27 mouse cellular contexts compared by ENCODE assay signal in the genomic region with DNA sequence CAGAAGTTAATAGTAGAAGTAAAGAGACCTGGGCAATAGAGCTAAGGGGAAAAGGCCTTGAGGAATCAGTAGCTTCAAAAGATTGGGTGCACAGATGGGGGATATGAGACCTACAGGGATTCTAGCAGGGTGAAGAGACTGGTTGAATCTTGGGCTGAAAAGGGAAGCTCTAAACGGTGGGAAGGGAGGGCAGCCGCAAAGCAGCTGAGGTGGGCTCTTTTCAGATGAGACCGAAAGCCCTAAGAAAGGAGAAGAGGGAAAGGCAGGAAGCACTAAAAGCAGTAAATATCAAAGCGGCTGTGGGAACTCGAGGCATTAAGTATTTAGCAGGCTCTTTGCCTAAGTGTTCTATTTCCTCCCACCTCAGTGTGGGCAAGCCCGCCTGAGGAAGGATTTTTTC.
DNase-seq lines count a peak whose midpoint lies in the region; ATAC-seq lines count a peak whose summit lies in the region.
"Had no signal": no experiment of that assay in that cellular context is flagged by ENCODE, and none has a peak within 500 bp of the region (broad histone marks: within the 10 kb centered on the region; RNA-seq: fewer than 3 reads in every experiment).

No protein-coding gene starts in this region.

- no peaks in the 10 kb centered on the region for H3K9me3 ChIP-seq in midbrain, embryonic 11.5 days (ENCODE audit: control insufficient read depth, low read length)
- no peaks in the 10 kb centered on the region for H3K9me3 ChIP-seq in midbrain, embryonic 13.5 days
- no peaks in the 10 kb centered on the region for H3K9me3 ChIP-seq in limb, embryonic 11.5 days (ENCODE audit: control insufficient read depth, low read length)
- no peaks in the 10 kb centered on the region for H3K9me3 ChIP-seq in embryonic facial prominence, embryonic 10.5 days
- H3K9me3 ChIP-seq: embryonic facial prominence, embryonic 15.5 days; forebrain, embryonic 13.5 days; G1E; heart, embryonic 10.5 days; hindbrain, embryonic 13.5 days; liver, embryonic 15.5 days had no signal

- H3K27ac ChIP-seq in midbrain, embryonic 11.5 days (ENCODE audit: low read depth, low read length) = no peak overlapping the region
- H3K27ac ChIP-seq in midbrain, embryonic 13.5 days = no peak overlapping the region
- H3K27ac ChIP-seq in limb, embryonic 11.5 days (replicated peaks; ENCODE audit: low read depth, low read length) = peak overlapping the region; percentile 47; the same call in 1 of the 2 replicates
- H3K27ac ChIP-seq in embryonic facial prominence, embryonic 10.5 days (replicated peaks) = no peak overlapping the region
- H3K27ac ChIP-seq: embryonic facial prominence, embryonic 15.5 days; forebrain, embryonic 13.5 days; heart, embryonic 10.5 days; hindbrain, embryonic 13.5 days; left cerebral cortex, adult 2 months; liver, embryonic 15.5 days had no signal

- 53% methylated on average over 6 of the region's 6 CpGs for WGBS in midbrain, embryonic 11.5 days
- WGBS in midbrain, embryonic 13.5 days = 41% methylated on average over 6 of the region's 6 CpGs
- 6% methylated on average over 6 of the region's 6 CpGs for WGBS in limb, embryonic 11.5 days
- WGBS in embryonic facial prominence, embryonic 10.5 days = 43% methylated on average over 6 of the region's 6 CpGs

- H3K4me2 ChIP-seq in midbrain, embryonic 11.5 days = no peak overlapping the region
- H3K4me2 ChIP-seq in midbrain, embryonic 13.5 days (replicated peaks) = no peak overlapping the region
- peak overlapping the region; percentile 10; the same call in 1 of the 2 replicates for H3K4me2 ChIP-seq in limb, embryonic 11.5 days (ENCODE audit: low read depth, severe bottlenecking)
- H3K4me2 ChIP-seq: embryonic facial prominence, embryonic 15.5 days; forebrain, embryonic 13.5 days; hindbrain, embryonic 13.5 days; liver, embryonic 15.5 days; lung, embryonic 14.5 days had no signal

- DNase-seq in midbrain, embryonic 11.5 days (ENCODE audit: low spot score, missing footprints) = peak; percentile 61
- no peak for DNase-seq in limb, embryonic 11.5 days (ENCODE audit: low spot score)
- DNase-seq in embryonic facial prominence, embryonic 10.5 days (ENCODE audit: low spot score) = no peak
- no peak for DNase-seq in cerebellum, postnatal 36 days
- DNase-seq: adrenal gland, adult 8-10 months; cerebellum, adult 11 months; cerebellum, adult 9-10 months; gastrocnemius, postnatal 10 days; heart, postnatal 36 days; kidney, adult 9 months; kidney, postnatal 25 days; lung, embryonic 14.5 days; thymus, postnatal 4 days had no signal

- no peak overlapping the region for H3K4me3 ChIP-seq in midbrain, embryonic 11.5 days (ENCODE audit: low read depth, low read length)
- no peak overlapping the region for H3K4me3 ChIP-seq in midbrain, embryonic 13.5 days (replicated peaks)
- no peak overlapping the region for H3K4me3 ChIP-seq in limb, embryonic 11.5 days (ENCODE audit: low read depth, low read length)
- no peak overlapping the region for H3K4me3 ChIP-seq in embryonic facial prominence, embryonic 10.5 days
- H3K4me3 ChIP-seq: embryonic facial prominence, embryonic 15.5 days; forebrain, embryonic 13.5 days; heart, embryonic 10.5 days; hindbrain, embryonic 13.5 days; left cerebral cortex, adult 2 months; liver, embryonic 15.5 days; megakaryocyte, embryonic 14.5 days; myocyte had no signal

- no peaks in the 10 kb centered on the region for H3K4me1 ChIP-seq in midbrain, embryonic 11.5 days (ENCODE audit: control insufficient read depth, insufficient read depth, low read length)
- no peaks in the 10 kb centered on the region for H3K4me1 ChIP-seq in midbrain, embryonic 13.5 days (replicated peaks)
- no peaks in the 10 kb centered on the region for H3K4me1 ChIP-seq in limb, embryonic 11.5 days (ENCODE audit: control insufficient read depth, insufficient read depth, low read length)
- no peaks in the 10 kb centered on the region for H3K4me1 ChIP-seq in embryonic facial prominence, embryonic 10.5 days
- H3K4me1 ChIP-seq: embryonic facial prominence, embryonic 15.5 days; forebrain, embryonic 13.5 days; heart, embryonic 10.5 days; hindbrain, embryonic 13.5 days; liver, embryonic 15.5 days; megakaryocyte, embryonic 14.5 days had no signal

- H3K27me3 ChIP-seq in midbrain, embryonic 11.5 days (ENCODE audit: control insufficient read depth, insufficient read depth, low read length) = no peaks in the 10 kb centered on the region
- H3K27me3 ChIP-seq in midbrain, embryonic 13.5 days = no peaks in the 10 kb centered on the region
- no peaks in the 10 kb centered on the region for H3K27me3 ChIP-seq in limb, embryonic 11.5 days (ENCODE audit: control insufficient read depth, insufficient read depth, low read length)
- H3K27me3 ChIP-seq in embryonic facial prominence, embryonic 10.5 days (replicated peaks; ENCODE audit: low read depth, poor library complexity, severe bottlenecking) = no peaks in the 10 kb centered on the region
- H3K27me3 ChIP-seq: embryonic facial prominence, embryonic 15.5 days; forebrain, embryonic 13.5 days; hindbrain, embryonic 13.5 days; liver, embryonic 15.5 days had no signal

- H3K36me3 ChIP-seq in midbrain, embryonic 11.5 days (ENCODE audit: control insufficient read depth, insufficient read depth, low read length) = no peaks in the 10 kb centered on the region
- no peaks in the 10 kb centered on the region for H3K36me3 ChIP-seq in midbrain, embryonic 13.5 days
- H3K36me3 ChIP-seq in limb, embryonic 11.5 days (ENCODE audit: control insufficient read depth, insufficient read depth, low read length) = no peaks in the 10 kb centered on the region
- H3K36me3 ChIP-seq in embryonic facial prominence, embryonic 10.5 days (replicated peaks) = no peaks in the 10 kb centered on the region
- H3K36me3 ChIP-seq: embryonic facial prominence, embryonic 15.5 days; G1E; heart, embryonic 10.5 days; hindbrain, embryonic 13.5 days; liver, embryonic 15.5 days had no signal

- no peak overlapping the region for H3K9ac ChIP-seq in midbrain, embryonic 11.5 days (ENCODE audit: low read length)
- H3K9ac ChIP-seq in midbrain, embryonic 13.5 days (replicated peaks) = no peak overlapping the region
- H3K9ac ChIP-seq in limb, embryonic 11.5 days (ENCODE audit: low read length) = no peak overlapping the region
- H3K9ac ChIP-seq: embryonic facial prominence, embryonic 15.5 days; forebrain, embryonic 13.5 days; hindbrain, embryonic 13.5 days; liver, embryonic 15.5 days; lung, embryonic 14.5 days had no signal

- no peak for ATAC-seq in midbrain, embryonic 11.5 days (ENCODE audit: low FRiP score)
- no peak for ATAC-seq in midbrain, embryonic 13.5 days
- ATAC-seq in common myeloid progenitor, adult 5-6 weeks (replicated peaks; ENCODE audit: low read depth, poor library complexity, severe bottlenecking) = peak; percentile 71
- no peak for ATAC-seq in limb, embryonic 11.5 days (ENCODE audit: insufficient number of reproducible peaks, low FRiP score, low TSS enrichment, low read depth)
- peak; percentile 64 for ATAC-seq in megakaryocyte progenitor cell, adult 5-6 weeks (replicated peaks; ENCODE audit: poor library complexity)
- ATAC-seq: forebrain, embryonic 13.5 days; intestine, postnatal 0 days; midbrain, embryonic 16.5 days had no signal

Comparison
In these comparisons a context has a peak if more than half of its experiments do, and no peak if none do; other contexts are left out.
1. ATAC-seq: peak in common myeloid progenitor, adult 5-6 weeks (single experiment) and megakaryocyte progenitor cell, adult 5-6 weeks (single experiment); none in midbrain, embryonic 11.5 days (single experiment), midbrain, embryonic 13.5 days (single experiment) and limb, embryonic 11.5 days (single experiment).